17 mouse cellular contexts compared by ENCODE assay signal in the genomic region with DNA sequence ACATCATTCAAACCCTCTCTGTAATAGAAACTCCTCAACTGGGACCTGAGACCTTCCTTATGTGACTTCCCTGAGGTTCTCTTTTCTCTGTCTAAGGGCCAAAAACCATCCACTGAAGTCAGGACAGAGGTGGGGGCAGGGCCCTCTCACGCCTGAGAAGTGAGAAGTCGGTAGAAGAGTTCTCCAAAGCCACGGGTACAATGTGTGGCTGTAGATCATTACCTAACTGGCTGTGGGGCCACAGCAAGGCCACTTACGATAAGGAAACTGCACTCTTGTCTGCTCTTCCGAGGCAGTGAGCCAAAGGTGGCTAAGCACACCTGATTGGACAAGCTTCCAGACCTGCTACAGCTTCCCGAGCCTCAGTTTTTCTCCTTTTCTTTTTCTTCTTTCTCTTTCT. TPM values are rescaled to one million over a fixed set of nuclear protein-coding genes. Genes with fewer than 3 reads are reported as not detected.
DNase-seq lines count a peak whose midpoint lies in the region; ATAC-seq and TF ChIP-seq lines count a peak whose summit lies in the region.
"Had no signal": no experiment of that assay in that cellular context is flagged by ENCODE, and none has a peak within 500 bp of the region (broad histone marks: within the 10 kb centered on the region; RNA-seq: fewer than 3 reads in every experiment).

No protein-coding gene starts in this region.

- peaks cover 0 to 22% of the 10 kb centered on the region in 2 experiments; a peak in 2 of 4 replicates for H3K4me1 ChIP-seq in MEL (ENCODE audit: control insufficient read depth in 1 of 2, insufficient read depth in 2 of 2, low read length in 2 of 2)
- H3K4me1 ChIP-seq in intestine, embryonic 14.5 days (replicated peaks; ENCODE audit: control insufficient read depth, insufficient read depth, low read length) = 0 out of 2 replicates have a peak, but pooled peaks cover 3% of the 10 kb centered on the region
- H3K4me1 ChIP-seq in liver, postnatal 0 days (ENCODE audit: insufficient read depth) = peaks cover 25% of the 10 kb centered on the region
- H3K4me1 ChIP-seq in forebrain, postnatal 0 days (ENCODE audit: insufficient read depth) = no peaks in the 10 kb centered on the region
- H3K4me1 ChIP-seq: embryonic facial prominence, embryonic 15.5 days; forebrain, embryonic 13.5 days; hindbrain, embryonic 13.5 days; midbrain, embryonic 13.5 days; neural tube, embryonic 13.5 days had no signal

- H3K4me3 ChIP-seq in MEL (ENCODE audit: control insufficient read depth in 1 of 2, insufficient read depth in 1 of 2, low read depth in 2 of 2, low read length in 2 of 2) = no peak overlapping the region
- H3K4me3 ChIP-seq in intestine, embryonic 14.5 days (ENCODE audit: low read depth, low read length) = no peak overlapping the region
- H3K4me3 ChIP-seq in liver, postnatal 0 days (ENCODE audit: low read depth, low read length) = no peak overlapping the region
- no peak overlapping the region for H3K4me3 ChIP-seq in forebrain, postnatal 0 days (ENCODE audit: low read depth, low read length)
- H3K4me3 ChIP-seq: embryonic facial prominence, embryonic 15.5 days; forebrain, embryonic 13.5 days; hindbrain, embryonic 13.5 days; limb, embryonic 13.5 days; midbrain, embryonic 13.5 days; neural tube, embryonic 13.5 days had no signal

- no peak for TF ChIP-seq CTCF in MEL (IDR thresholded peaks at IDR 0.05 in 2 of 3, conservative IDR thresholded peaks at IDR 0.05 in 1 of 3; ENCODE audit: control insufficient read depth in 1 of 3, insufficient read depth in 1 of 3, low read depth in 2 of 3, low read length in 3 of 3, poor library complexity in 1 of 3, severe bottlenecking in 1 of 3)
- TF ChIP-seq CTCF in liver, postnatal 0 days (IDR thresholded peaks at IDR 0.05; ENCODE audit: low read depth) = no peak
- no peak for TF ChIP-seq CTCF in forebrain, postnatal 0 days (IDR thresholded peaks at IDR 0.05; ENCODE audit: low read depth)

- no peak for TF ChIP-seq RAD21 in MEL (IDR thresholded peaks at IDR 0.05; ENCODE audit: low read depth, low read length)

- WGBS in intestine, embryonic 14.5 days = 64% methylated on average over 6 of the region's 6 CpGs
- 29% methylated on average over 6 of the region's 6 CpGs for WGBS in liver, postnatal 0 days (ENCODE audit: insufficient replicate concordance)
- WGBS in forebrain, postnatal 0 days = 86% methylated on average over 6 of the region's 6 CpGs

- no peak overlapping the region for H3K9ac ChIP-seq in MEL (ENCODE audit: control insufficient read depth, low read depth, low read length, poor library complexity, severe bottlenecking)
- H3K9ac ChIP-seq in intestine, embryonic 14.5 days (ENCODE audit: low read length) = no peak overlapping the region
- H3K9ac ChIP-seq in liver, postnatal 0 days (replicated peaks) = no peak overlapping the region
- H3K9ac ChIP-seq in forebrain, postnatal 0 days = no peak overlapping the region
- H3K9ac ChIP-seq: embryonic facial prominence, embryonic 15.5 days; forebrain, embryonic 13.5 days; hindbrain, embryonic 13.5 days; limb, embryonic 13.5 days; midbrain, embryonic 13.5 days; neural tube, embryonic 13.5 days had no signal

- peak; percentile 50 for DNase-seq in MEL (ENCODE audit: low read depth, low spot score)
- peak; percentile 53 for DNase-seq in intestine, embryonic 14.5 days (ENCODE audit: low spot score)
- peak; percentile 53 for DNase-seq in liver, postnatal 0 days
- DNase-seq in ovary, adult 18-20 months (ENCODE audit: low spot score) = no peak
- DNase-seq in left cerebral cortex, adult 11 months (ENCODE audit: low spot score) = no peak
- DNase-seq in forebrain, postnatal 0 days = no peak
- DNase-seq: adrenal gland, postnatal 10 days; cerebellum, postnatal 36 days had no signal

- no peak overlapping the region for H3K4me2 ChIP-seq in intestine, embryonic 14.5 days (ENCODE audit: low read length)
- H3K4me2 ChIP-seq in liver, postnatal 0 days (ENCODE audit: low read depth, low read length) = no peak overlapping the region; the same call in 1 of the 2 replicates
- H3K4me2 ChIP-seq in forebrain, postnatal 0 days (ENCODE audit: low read depth) = no peak overlapping the region
- H3K4me2 ChIP-seq: embryonic facial prominence, embryonic 15.5 days; forebrain, embryonic 13.5 days; hindbrain, embryonic 13.5 days; limb, embryonic 13.5 days; midbrain, embryonic 13.5 days; neural tube, embryonic 13.5 days had no signal

- H3K27ac ChIP-seq in MEL (ENCODE audit: control insufficient read depth, low read depth, low read length) = peak overlapping the region; percentile 31; the same call in 1 of the 2 replicates
- no peak overlapping the region for H3K27ac ChIP-seq in intestine, embryonic 14.5 days (ENCODE audit: low read depth)
- H3K27ac ChIP-seq in liver, postnatal 0 days (ENCODE audit: low read depth) = peak overlapping the region; percentile 75
- H3K27ac ChIP-seq in forebrain, postnatal 0 days (ENCODE audit: low read depth, low read length) = no peak overlapping the region
- H3K27ac ChIP-seq: embryonic facial prominence, embryonic 15.5 days; forebrain, embryonic 13.5 days; hindbrain, embryonic 13.5 days; kidney, postnatal 0 days; limb, embryonic 13.5 days; midbrain, embryonic 13.5 days; neural tube, embryonic 13.5 days had no signal

- no peaks in the 10 kb centered on the region; a peak in 1 of 4 replicates for H3K27me3 ChIP-seq in MEL (ENCODE audit: control insufficient read depth in 1 of 2, insufficient read depth in 2 of 2, low read length in 2 of 2)
- no peaks in the 10 kb centered on the region for H3K27me3 ChIP-seq in intestine, embryonic 14.5 days (replicated peaks; ENCODE audit: control insufficient read depth, insufficient read depth, low read length)
- no peaks in the 10 kb centered on the region for H3K27me3 ChIP-seq in liver, postnatal 0 days (ENCODE audit: insufficient read depth, low read length)
- H3K27me3 ChIP-seq in forebrain, postnatal 0 days (ENCODE audit: insufficient read depth, low read length) = no peaks in the 10 kb centered on the region
- H3K27me3 ChIP-seq: CH12.LX; embryonic facial prominence, embryonic 15.5 days; forebrain, embryonic 13.5 days; hindbrain, embryonic 13.5 days; limb, embryonic 13.5 days; midbrain, embryonic 13.5 days; neural tube, embryonic 13.5 days had no signal

- 0 out of 2 replicates have a peak, but pooled peaks have one; percentile 34 for ATAC-seq in intestine, embryonic 14.5 days (replicated peaks; ENCODE audit: low FRiP score, low TSS enrichment, low read depth)
- ATAC-seq in liver, postnatal 0 days = peak; percentile 68
- ATAC-seq in megakaryocyte progenitor cell, adult 5-6 weeks (replicated peaks; ENCODE audit: poor library complexity) = peak; percentile 66
- ATAC-seq in forebrain, postnatal 0 days = no peak
- ATAC-seq: forebrain, embryonic 13.5 days; midbrain, embryonic 13.5 days had no signal

- peak in 1 of 2 experiments; percentile 52; a peak in 2 of 4 replicates for TF ChIP-seq EP300 in MEL (IDR thresholded peaks at IDR 0.05; ENCODE audit: low read depth in 1 of 2, low read length in 2 of 2)
- TF ChIP-seq EP300 in liver, postnatal 0 days (IDR thresholded peaks at IDR 0.05; ENCODE audit: low read depth) = no peak

- peaks cover 0 to 18% of the 10 kb centered on the region in 2 experiments; a peak in 2 of 4 replicates for H3K36me3 ChIP-seq in MEL (ENCODE audit: control insufficient read depth in 1 of 2, insufficient read depth in 2 of 2, low read length in 2 of 2)
- H3K36me3 ChIP-seq in intestine, embryonic 14.5 days (ENCODE audit: control insufficient read depth, insufficient read depth, low read length) = no peaks in the 10 kb centered on the region
- no peaks in the 10 kb centered on the region for H3K36me3 ChIP-seq in liver, postnatal 0 days (replicated peaks; ENCODE audit: insufficient read depth, low read length)
- H3K36me3 ChIP-seq in forebrain, postnatal 0 days (ENCODE audit: insufficient read depth) = no peaks in the 10 kb centered on the region
- H3K36me3 ChIP-seq: embryonic facial prominence, embryonic 15.5 days; hindbrain, embryonic 13.5 days; limb, embryonic 13.5 days; midbrain, embryonic 13.5 days; neural tube, embryonic 13.5 days had no signal

- TF ChIP-seq POLR2A in MEL (IDR thresholded peaks at IDR 0.05; ENCODE audit: control insufficient read depth in 1 of 2, insufficient read depth in 1 of 2, low read depth in 1 of 2, low read length in 2 of 2, poor library complexity in 1 of 2) = no peak

- no peaks in the 10 kb centered on the region for H3K9me3 ChIP-seq in MEL (replicated peaks; ENCODE audit: insufficient read depth, low read length)
- no peaks in the 10 kb centered on the region for H3K9me3 ChIP-seq in intestine, embryonic 14.5 days (ENCODE audit: control insufficient read depth, low read length)
- H3K9me3 ChIP-seq in liver, postnatal 0 days (ENCODE audit: low read length) = no peaks in the 10 kb centered on the region
- no peaks in the 10 kb centered on the region for H3K9me3 ChIP-seq in forebrain, postnatal 0 days (ENCODE audit: low read length)
- H3K9me3 ChIP-seq: embryonic facial prominence, embryonic 15.5 days; forebrain, embryonic 13.5 days; hindbrain, embryonic 13.5 days; limb, embryonic 13.5 days; midbrain, embryonic 13.5 days; neural tube, embryonic 13.5 days had no signal

- no peaks in the 10 kb centered on the region for H3K79me2 ChIP-seq in MEL (ENCODE audit: control insufficient read depth, insufficient read depth, low read length, poor library complexity)

TF ChIP-seq in MEL, 35 proteins besides CTCF, POLR2A, EP300 and RAD21 (continues in another document):
- TF ChIP-seq ZKSCAN1 (IDR thresholded peaks at IDR 0.05; ENCODE audit: low read depth, low read length) = no peak

RNA-seq across cellular contexts. Expression of gene P2ry2, which starts 16.8 kb away (rescaled TPM):
- 0.10 and 0.23 TPM in 2 replicates for total RNA-seq in MEL (2012; rRNA removed)
- under 1 TPM in 1 of 2 experiments, not detected in 1; 0.86 TPM for polyA plus RNA-seq in MEL (2012; ENCODE audit: insufficient read depth in 1 of 2, insufficient read length in 2 of 2, low read depth in 1 of 2, low replicate concordance in 2 of 2, missing spikeins in 1 of 2)
- polyA plus RNA-seq in intestine, embryonic 14.5 days (2014; fragmentation: Nextera tagmentation; extraction: Ambion mirVana) = 2.0 and 2.8 TPM in 2 replicates
- polyA plus RNA-seq in liver, postnatal 0 days (2015; fragmentation: Nextera tagmentation; extraction: Ambion mirVana) = 3.8 and 4.2 TPM in 2 replicates
- total RNA-seq in megakaryocyte progenitor cell, adult 5-6 weeks (2015) = 5.5 and 5.7 TPM in 2 replicates
- 6.8 and 6.9 TPM in 2 replicates for total RNA-seq in megakaryocyte progenitor cell, adult 5-6 weeks (2017)
- 0.38 and 0.67 TPM in 2 replicates for total RNA-seq in forebrain, postnatal 0 days (2014; rRNA removed)
- 0.24 and 0.40 TPM in 2 replicates for polyA plus RNA-seq in forebrain, postnatal 0 days (2015; fragmentation: Nextera tagmentation; extraction: Ambion mirVana)
- polyA plus RNA-seq: forebrain, embryonic 13.5 days had no signal

RNA-seq across cellular contexts. Expression of gene P2ry6, which starts 55.0 kb away (rescaled TPM):
- not detected in 2 replicates for total RNA-seq in MEL (2012; rRNA removed)
- not detected for polyA plus RNA-seq in MEL (2012; ENCODE audit: insufficient read depth in 1 of 2, insufficient read length in 2 of 2, low read depth in 1 of 2, low replicate concordance in 2 of 2, missing spikeins in 1 of 2)
- 11.1 and 11.9 TPM in 2 replicates for polyA plus RNA-seq in intestine, embryonic 14.5 days (2014; fragmentation: Nextera tagmentation; extraction: Ambion mirVana)
- 5.3 and 6.0 TPM in 2 replicates for polyA plus RNA-seq in liver, postnatal 0 days (2015; fragmentation: Nextera tagmentation; extraction: Ambion mirVana)
- total RNA-seq in megakaryocyte progenitor cell, adult 5-6 weeks (2015) = 0.42 and 0.49 TPM in 2 replicates
- total RNA-seq in megakaryocyte progenitor cell, adult 5-6 weeks (2017) = 0.04 TPM in 1 of 2 replicates, not detected in the other
- total RNA-seq in forebrain, postnatal 0 days (2014; rRNA removed) = 1.2 and 2.3 TPM in 2 replicates
- 3.1 and 3.8 TPM in 2 replicates for polyA plus RNA-seq in forebrain, postnatal 0 days (2015; fragmentation: Nextera tagmentation; extraction: Ambion mirVana)

Comparison
In these comparisons a context has a peak if more than half of its experiments do, and no peak if none do; other contexts are left out.
1. DNase-seq: peak in MEL (single experiment), intestine, embryonic 14.5 days (single experiment) and liver, postnatal 0 days (single experiment); none in ovary, adult 18-20 months (single experiment), left cerebral cortex, adult 11 months (single experiment) and forebrain, postnatal 0 days (single experiment).
2. H3K27ac ChIP-seq: peak in MEL (single experiment) and liver, postnatal 0 days (single experiment); none in intestine, embryonic 14.5 days (single experiment) and forebrain, postnatal 0 days (single experiment).